In the genomic region with DNA sequence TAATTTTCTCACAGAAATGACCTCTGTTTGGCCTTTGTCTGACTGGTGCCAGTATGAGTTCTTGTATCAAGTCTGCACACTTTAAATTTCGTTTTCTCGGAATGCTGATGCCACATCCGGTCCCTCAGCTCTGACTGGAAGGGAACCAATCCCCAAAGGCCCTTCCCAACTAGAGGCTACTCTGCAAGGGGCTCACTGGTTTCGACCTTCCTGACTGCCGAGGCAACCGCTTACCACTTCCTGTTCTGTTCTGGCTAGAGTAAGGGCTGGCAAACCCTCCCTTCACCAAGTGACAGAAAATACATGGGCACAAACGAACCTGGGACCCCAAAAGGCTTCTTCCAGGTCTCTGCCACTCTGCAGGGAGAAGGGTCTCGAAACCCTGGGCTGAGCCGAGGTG, we compare ENCODE assay signal across 12 mouse cellular contexts. TPM values are rescaled to one million over a fixed set of nuclear protein-coding genes. Genes with fewer than 3 reads are reported as not detected.
DNase-seq lines count a peak whose midpoint lies in the region; ATAC-seq and TF ChIP-seq lines count a peak whose summit lies in the region.
"Had no signal": no experiment of that assay in that cellular context is flagged by ENCODE, and none has a peak within 500 bp of the region (broad histone marks: within the 10 kb centered on the region; RNA-seq: fewer than 3 reads in every experiment).

No protein-coding gene starts in this region.

- peak overlapping the region; percentile 95 for H3K27ac ChIP-seq in liver, embryonic 11.5 days (ENCODE audit: low read depth, low read length)
- H3K27ac ChIP-seq in forebrain, embryonic 15.5 days (replicated peaks), result no peak overlapping the region
- H3K27ac ChIP-seq: lung, embryonic 15.5 days; neural tube, embryonic 15.5 days had no signal

- H3K4me2 ChIP-seq in liver, embryonic 11.5 days, result peak overlapping the region; percentile 83
- no peak overlapping the region for H3K4me2 ChIP-seq in forebrain, embryonic 15.5 days (replicated peaks)
- H3K4me2 ChIP-seq: lung, embryonic 15.5 days; neural tube, embryonic 15.5 days had no signal

- H3K4me1 ChIP-seq in E14TG2a.4 (replicated peaks; ENCODE audit: low read depth, low read length), result peaks cover 50% of the 10 kb centered on the region
- H3K4me1 ChIP-seq in liver, embryonic 11.5 days (replicated peaks; ENCODE audit: control insufficient read depth, insufficient read depth, low read length), result peaks cover 24% of the 10 kb centered on the region
- no peaks in the 10 kb centered on the region for H3K4me1 ChIP-seq in forebrain, embryonic 15.5 days
- H3K4me1 ChIP-seq: lung, embryonic 15.5 days; neural tube, embryonic 15.5 days had no signal

- H3K4me3 ChIP-seq in E14TG2a.4 (replicated peaks; ENCODE audit: low read length), result 0 out of 2 replicates have a peak overlapping the region, but pooled peaks have one; percentile 10
- H3K4me3 ChIP-seq in liver, embryonic 11.5 days (ENCODE audit: low read depth, low read length), result peak overlapping the region; percentile 54
- no peak overlapping the region for H3K4me3 ChIP-seq in forebrain, embryonic 15.5 days
- H3K4me3 ChIP-seq: lung, embryonic 15.5 days; neural tube, embryonic 15.5 days had no signal

- no peaks in the 10 kb centered on the region for H3K9me3 ChIP-seq in E14TG2a.4 (ENCODE audit: low read length)
- no peaks in the 10 kb centered on the region for H3K9me3 ChIP-seq in liver, embryonic 11.5 days (ENCODE audit: control insufficient read depth, low read length)
- no peaks in the 10 kb centered on the region for H3K9me3 ChIP-seq in forebrain, embryonic 15.5 days
- H3K9me3 ChIP-seq: lung, embryonic 15.5 days; neural tube, embryonic 15.5 days had no signal

- peak; percentile 84 for DNase-seq in heart, adult 11 months
- DNase-seq in heart, adult 9 months (ENCODE audit: low spot score in 2 of 2), result no peak
- DNase-seq in liver, embryonic 11.5 days (ENCODE audit: low spot score), result no peak
- DNase-seq in spleen, postnatal 14 days (ENCODE audit: low spot score in 2 of 2), result peak; percentile 25 to 32
- DNase-seq in right cerebral cortex, postnatal 25 days, result no peak
- no peak for DNase-seq in embryo, embryonic 10.5 days (ENCODE audit: low spot score)

- H3K9ac ChIP-seq in liver, embryonic 11.5 days (ENCODE audit: low read depth, low read length), result peak overlapping the region; percentile 76
- no peak overlapping the region for H3K9ac ChIP-seq in forebrain, embryonic 15.5 days (replicated peaks)
- H3K9ac ChIP-seq: lung, embryonic 15.5 days; neural tube, embryonic 15.5 days had no signal

- ATAC-seq in liver, embryonic 11.5 days (replicated peaks; ENCODE audit: low FRiP score), result peak; percentile 47
- ATAC-seq in forebrain, embryonic 15.5 days (replicated peaks), result no peak

- H3K36me3 ChIP-seq in E14TG2a.4 (ENCODE audit: insufficient read depth, low read length), result no peaks in the 10 kb centered on the region
- no peaks in the 10 kb centered on the region; the same call in 1 of the 2 replicates for H3K36me3 ChIP-seq in liver, embryonic 11.5 days (ENCODE audit: control insufficient read depth, insufficient read depth, low read length)
- no peaks in the 10 kb centered on the region for H3K36me3 ChIP-seq in forebrain, embryonic 15.5 days
- H3K36me3 ChIP-seq: lung, embryonic 15.5 days; neural tube, embryonic 15.5 days had no signal

- 39% methylated on average over 9 of the region's 9 CpGs for WGBS in liver, embryonic 11.5 days
- WGBS in forebrain, embryonic 15.5 days, result 83% methylated on average over 9 of the region's 9 CpGs

- no peak for TF ChIP-seq CTCF in E14TG2a.4 (conservative IDR thresholded peaks at IDR 0.05; ENCODE audit: low read length)

- no peaks in the 10 kb centered on the region for H3K27me3 ChIP-seq in E14TG2a.4 (ENCODE audit: insufficient read depth, low read length)
- no peaks in the 10 kb centered on the region for H3K27me3 ChIP-seq in liver, embryonic 11.5 days (replicated peaks; ENCODE audit: control insufficient read depth, insufficient read depth, low read length)
- no peaks in the 10 kb centered on the region for H3K27me3 ChIP-seq in forebrain, embryonic 15.5 days
- H3K27me3 ChIP-seq: lung, embryonic 15.5 days; neural tube, embryonic 15.5 days had no signal

RNA-seq across cellular contexts. Expression of a gene that starts 1.6 kb away (rescaled TPM):
- 3.9 and 4.8 TPM in 2 replicates for polyA plus RNA-seq in liver, embryonic 11.5 days (2014; fragmentation: Nextera tagmentation; extraction: Ambion mirVana)
- polyA plus RNA-seq in forebrain, embryonic 15.5 days (2015; fragmentation: Nextera tagmentation; extraction: Ambion mirVana), result 0.08 TPM in 1 of 2 replicates, not detected in the other
- polyA plus RNA-seq: C2C12 had no signal

RNA-seq across cellular contexts. Expression of a gene that starts 15.1 kb away (rescaled TPM):
- polyA plus RNA-seq in liver, embryonic 11.5 days (2014; fragmentation: Nextera tagmentation; extraction: Ambion mirVana), result 1.6 and 1.7 TPM in 2 replicates
- polyA plus RNA-seq in forebrain, embryonic 15.5 days (2015; fragmentation: Nextera tagmentation; extraction: Ambion mirVana), result 0.09 TPM in 1 of 2 replicates, not detected in the other
- polyA plus RNA-seq: C2C12 had no signal

RNA-seq across cellular contexts. Expression of a gene that starts 36.8 kb away (rescaled TPM):
- polyA plus RNA-seq in liver, embryonic 11.5 days (2014; fragmentation: Nextera tagmentation; extraction: Ambion mirVana), result 2.5 and 2.9 TPM in 2 replicates
- polyA plus RNA-seq in forebrain, embryonic 15.5 days (2015; fragmentation: Nextera tagmentation; extraction: Ambion mirVana), result 0.10 TPM in 1 of 2 replicates, not detected in the other
- polyA plus RNA-seq: C2C12; neural tube, embryonic 15.5 days had no signal

RNA-seq across cellular contexts. Expression of a gene that starts 45.3 kb away (rescaled TPM):
- polyA plus RNA-seq in liver, embryonic 11.5 days (2014; fragmentation: Nextera tagmentation; extraction: Ambion mirVana), result 3.5 and 4.7 TPM in 2 replicates
- polyA plus RNA-seq in forebrain, embryonic 15.5 days (2015; fragmentation: Nextera tagmentation; extraction: Ambion mirVana), result 3.9 and 4.1 TPM in 2 replicates
- polyA plus RNA-seq: C2C12 had no signal

RNA-seq across cellular contexts. Expression of a gene that starts 53.3 kb away (rescaled TPM):
- 1.4 and 1.9 TPM in 2 replicates for polyA plus RNA-seq in liver, embryonic 11.5 days (2014; fragmentation: Nextera tagmentation; extraction: Ambion mirVana)
- polyA plus RNA-seq in forebrain, embryonic 15.5 days (2015; fragmentation: Nextera tagmentation; extraction: Ambion mirVana), result not detected in 2 replicates
- polyA plus RNA-seq: C2C12; gonadal fat pad, adult 2 months; neural tube, embryonic 15.5 days had no signal

Comparison
In these comparisons a context has a peak if more than half of its experiments do, and no peak if none do; other contexts are left out.
1. DNase-seq: peak in heart, adult 11 months (single experiment) and spleen, postnatal 14 days (2 of 2); none in heart, adult 9 months (0 of 2), liver, embryonic 11.5 days (single experiment), right cerebral cortex, postnatal 25 days (single experiment) and embryo, embryonic 10.5 days (single experiment).